Mouse (Mus musculus) heart, embryonic 13.5 days (tissue): ENCODE measurements around the gene Ccl17. TPM values are rescaled to one million over a fixed set of nuclear protein-coding genes. Genes with fewer than 3 reads are reported as not detected.

Experiments used
- ATAC-seq: fragments of 200-750 bp; cut with Nextera tagmentation; 2 replicates; pipeline ENCODE4 v1.8.0; 2017; ENCODE audit warnings: moderate TSS enrichment; ENCODE audit not compliant: insufficient number of reproducible peaks, low FRiP score, low TSS enrichment; ENCODE audit errors: extremely low read depth
- H3K27ac ChIP-seq: fragments of 300-500 bp; sonication (generic); replicated peaks from 2 replicates; pipeline ENCODE4 v1.5.1; 2015; ENCODE audit warnings: moderate library complexity, mild to moderate bottlenecking, inconsistent platforms
- H3K27me3 ChIP-seq: fragments of 300-500 bp; sonication (generic); replicated peaks from 2 replicates; pipeline ENCODE4 v1.6.1; 2015; ENCODE audit warnings: mild to moderate bottlenecking, inconsistent platforms
- H3K36me3 ChIP-seq: fragments of 300-500 bp; sonication (generic); 2 replicates; pipeline ENCODE4 v1.6.1; 2015; ENCODE audit warnings: mild to moderate bottlenecking, inconsistent platforms
- H3K4me1 ChIP-seq: fragments of 300-500 bp; sonication (generic); 2 replicates; pipeline ENCODE4 v1.6.1; 2015; ENCODE audit warnings: inconsistent platforms
- H3K4me2 ChIP-seq: fragments of 300-500 bp; sonication (generic); 2 replicates; pipeline ENCODE4 v1.6.1; 2015; ENCODE audit warnings: inconsistent platforms, mild to moderate bottlenecking, moderate library complexity
- H3K4me3 ChIP-seq: fragments of 300-500 bp; sonication (generic); 2 replicates; pipeline ENCODE4 v1.5.1; 2015; ENCODE audit warnings: moderate library complexity, mild to moderate bottlenecking, inconsistent platforms
- H3K9ac ChIP-seq: fragments of 300-500 bp; sonication (generic); 2 replicates; pipeline ENCODE4 v1.6.1; 2015; ENCODE audit warnings: inconsistent platforms, mild to moderate bottlenecking, moderate library complexity
- H3K9me3 ChIP-seq: fragments of 300-500 bp; sonication (generic); 2 replicates; pipeline ENCODE4 v1.6.1; 2016; ENCODE audit warnings: inconsistent platforms
- WGBS: fragments of 180-500 bp; shearing (Covaris S2); methylation state at CpG from one replicate; pipeline ENCODE4 v1.1.7; 2015; ENCODE audit warnings: mixed read lengths; 5-methylcytosine and 5-hydroxymethylcytosine counted together
- polyA plus RNA-seq: library from polyadenylated mRNA; unstranded; fragments of >200 nt; fragmentation: Nextera tagmentation; extraction: Ambion mirVana; gene quantifications from 2 replicates; pipeline ENCODE4 v1.2.1, GENCODE M21; 2015

Ccl17 gene
- polyA plus RNA-seq, 1 experiment from 2014 or later = 0.63 TPM

DNA sequence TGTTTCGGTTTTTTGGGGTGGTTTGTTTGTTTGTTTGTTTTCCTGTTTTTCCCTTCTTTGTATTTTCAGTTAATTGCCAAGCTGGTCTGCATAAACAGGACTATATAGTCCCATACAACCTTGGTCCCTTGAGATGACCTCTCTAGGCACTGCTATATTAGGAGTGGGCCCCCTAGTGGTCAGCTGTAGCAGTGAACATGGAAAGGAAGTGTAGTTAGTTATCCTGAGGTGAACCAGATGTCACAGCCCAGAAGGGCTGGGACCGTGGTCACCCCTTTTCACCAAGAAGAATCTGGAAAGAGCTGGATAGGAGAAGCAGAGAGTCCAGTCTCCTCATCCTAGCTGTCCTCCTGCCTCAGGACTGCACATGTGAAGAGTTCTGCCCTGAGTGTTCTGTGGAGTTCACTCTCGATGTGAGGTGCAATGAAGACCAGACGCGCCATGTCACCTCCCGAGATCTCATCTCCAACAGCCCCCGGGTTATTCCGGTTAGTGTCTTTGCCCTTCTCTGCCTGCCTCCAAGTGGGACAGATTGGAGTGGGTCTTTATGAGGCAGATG is 51.2 kb downstream of the Ccl17 start:
- no peak overlapping the region for H3K4me2 ChIP-seq
- 62% methylated on average over 8 of the region's 8 CpGs for WGBS
- no peak overlapping the region for H3K27ac ChIP-seq
- H3K4me3 ChIP-seq = no peak overlapping the region
- H3K9ac ChIP-seq = no peak overlapping the region
- H3K9me3 ChIP-seq = no peaks in the 10 kb centered on the region
- H3K27me3 ChIP-seq = no peaks in the 10 kb centered on the region
- peaks cover 32% of the 10 kb centered on the region for H3K4me1 ChIP-seq
- H3K36me3 ChIP-seq = peaks cover 68% of the 10 kb centered on the region
- ATAC-seq = no peak

Other genes starting within 250 kb of the Ccl17 start
- 21.6 and 22.9 TPM in 2 replicates for gene Rspry1, start 208.5 kb upstream of the Ccl17 start, polyA plus RNA-seq
- gene Fam192a, start 208.5 kb upstream of the Ccl17 start, polyA plus RNA-seq = 32.4 and 33.1 TPM in 2 replicates
- gene Arl2bp, start 143.9 kb upstream of the Ccl17 start, polyA plus RNA-seq = 131 and 135 TPM in 2 replicates
- gene Pllp, start 114.2 kb upstream of the Ccl17 start, polyA plus RNA-seq = 0.23 and 0.55 TPM in 2 replicates
- gene Ccl22, start 64.9 kb upstream of the Ccl17 start, polyA plus RNA-seq = not detected in 2 replicates
- gene Cx3cl1, start 38.4 kb upstream of the Ccl17 start, polyA plus RNA-seq = 11.2 and 12.9 TPM in 2 replicates
- 133 and 142 TPM in 2 replicates for gene Coq9, start 27.9 kb downstream of the Ccl17 start, polyA plus RNA-seq
- 90.9 and 98.2 TPM in 2 replicates for gene Ciapin1, start 27.9 kb downstream of the Ccl17 start, polyA plus RNA-seq
- gene Polr2c, start 47.0 kb downstream of the Ccl17 start, polyA plus RNA-seq = 107 and 129 TPM in 2 replicates
- gene Dok4, start 65.9 kb downstream of the Ccl17 start, polyA plus RNA-seq = 35.5 and 38.2 TPM in 2 replicates
- gene Ccdc102a, start 107.6 kb downstream of the Ccl17 start, polyA plus RNA-seq = 18.2 and 18.7 TPM in 2 replicates
- gene Adgrg5, start 113.2 kb downstream of the Ccl17 start, polyA plus RNA-seq = 0.18 and 0.32 TPM in 2 replicates
- 4.4 and 4.7 TPM in 2 replicates for gene Adgrg1, start 164.3 kb downstream of the Ccl17 start, polyA plus RNA-seq
- 3.0 and 3.1 TPM in 2 replicates for gene Adgrg3, start 207.2 kb downstream of the Ccl17 start, polyA plus RNA-seq
- not detected in 2 replicates for gene Drc7, start 244.7 kb downstream of the Ccl17 start, polyA plus RNA-seq